Mouse (Mus musculus) gastrocnemius, adult 2 months (tissue): Measurements from ENCODE around the gene Majin. TPM values are rescaled to one million over a fixed set of nuclear protein-coding genes. Genes with fewer than 3 reads are reported as not detected.

ENCODE experiments used
- DNase-seq: peaks from one replicate; pipeline ENCODE4 v3.0.0; 2022
- H3K27ac ChIP-seq: fragments of 200-600 bp; 2 replicates; pipeline ENCODE4 v1.8.1; 2022; ENCODE audit warnings: mild to moderate bottlenecking
- H3K4me3 ChIP-seq: fragments of 200-600 bp; 2 replicates; pipeline ENCODE4 v1.8.1; 2022; ENCODE audit warnings: mild to moderate bottlenecking, moderate library complexity
- CTCF ChIP-seq: fragments of 200-600 bp; IDR thresholded peaks from 2 replicates; pipeline ENCODE4 v1.8.1; 2022; ENCODE audit warnings: antibody characterized with exemption, mild to moderate bottlenecking, moderate library complexity
- intact Hi-C: fragments of 180-260 bp; cut with DNase I; formaldehyde crosslinking; loops from one replicate; pipeline ENCODE4 v1.15.1; 2025
- microRNA-seq: library from miRNA; unstranded; fragments of <30 nt; microRNA quantifications from one replicate; pipeline ENCODE4 v1.2.0, GENCODE M21; 2021
- total RNA-seq, 2 experiments: library from RNA; stranded (reverse); gene quantifications; 2 replicates each; pipeline ENCODE4 v1.2.3; 2021

The Majin gene
- total RNA-seq, 2 experiments from 2014 or later, result not detected

DNA sequence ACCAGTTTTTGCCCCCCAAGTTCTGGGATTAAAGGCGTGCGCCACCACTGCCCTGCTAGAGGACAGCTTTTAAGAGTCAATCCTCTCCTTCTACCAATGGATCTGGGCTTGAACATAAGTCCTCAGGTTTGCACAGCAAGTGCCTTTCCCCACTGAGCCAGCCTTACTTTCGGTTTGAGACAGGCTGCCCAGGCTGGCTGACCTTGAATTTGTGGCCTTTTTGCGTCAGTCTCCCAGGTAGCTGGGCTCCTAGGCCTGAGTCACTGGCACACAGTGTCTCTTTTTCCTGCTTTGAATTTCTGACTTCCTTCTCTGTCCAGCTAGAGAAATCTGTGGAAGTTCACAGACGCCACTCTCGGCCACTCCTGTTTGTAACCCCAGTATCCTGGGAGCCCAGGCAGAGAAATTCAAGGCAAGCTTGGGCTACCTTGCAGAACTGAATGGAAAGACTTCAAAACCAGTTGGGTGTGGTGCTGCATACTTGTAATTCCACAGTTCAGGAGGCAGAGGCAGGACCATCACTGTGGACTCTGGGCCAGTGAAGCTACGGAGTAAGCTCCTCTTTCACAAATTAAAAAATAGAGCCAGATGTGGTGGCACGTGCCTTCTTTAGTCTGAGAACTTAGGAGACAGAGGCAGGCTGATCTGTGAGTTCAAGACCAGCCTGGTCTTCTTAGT is 85.7 kb downstream of the Majin start:
- intact Hi-C loops, result no loop called here
- no peak for DNase-seq
- H3K27ac ChIP-seq, result peak overlapping the region; percentile 38
- H3K4me3 ChIP-seq, result no peak overlapping the region
- TF ChIP-seq CTCF, result no peak

GRCm38 (mm10) chr19:6270661-6271060 is 86.5 kb downstream of the Majin start:
- H3K4me3 ChIP-seq, result no peak overlapping the region
- H3K27ac ChIP-seq, result no peak overlapping the region
- no peak for DNase-seq
- no peak for TF ChIP-seq CTCF
- intact Hi-C loops, result no loop called here

DNA sequence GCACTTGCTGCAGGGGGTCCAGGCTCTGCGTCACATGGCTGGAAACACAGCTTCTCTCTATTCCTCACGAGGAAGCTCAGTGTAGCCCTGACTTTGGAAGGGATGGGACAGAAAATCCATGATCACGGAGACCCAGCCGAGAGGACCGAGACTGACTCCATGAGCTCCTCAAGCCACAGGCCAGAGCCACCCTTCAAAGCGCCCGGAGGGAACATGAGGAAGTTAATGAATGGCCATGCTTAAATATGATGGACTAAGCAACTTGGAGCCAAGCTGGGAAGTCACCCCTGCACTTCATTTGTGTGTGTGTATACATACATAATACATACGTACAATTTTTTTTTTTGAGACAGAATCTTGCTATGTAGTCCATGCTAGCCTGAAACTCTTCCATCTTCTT is 87.0 kb downstream of the Majin start:
- DNase-seq, result no peak
- intact Hi-C loops, result no loop called here
- TF ChIP-seq CTCF, result no peak
- Histone ChIP-seq H3K27ac (0 out of 2 replicates have a peak overlapping the region, but pooled peaks have one; percentile 12), H3K4me3 (no peak overlapping the region)

DNA sequence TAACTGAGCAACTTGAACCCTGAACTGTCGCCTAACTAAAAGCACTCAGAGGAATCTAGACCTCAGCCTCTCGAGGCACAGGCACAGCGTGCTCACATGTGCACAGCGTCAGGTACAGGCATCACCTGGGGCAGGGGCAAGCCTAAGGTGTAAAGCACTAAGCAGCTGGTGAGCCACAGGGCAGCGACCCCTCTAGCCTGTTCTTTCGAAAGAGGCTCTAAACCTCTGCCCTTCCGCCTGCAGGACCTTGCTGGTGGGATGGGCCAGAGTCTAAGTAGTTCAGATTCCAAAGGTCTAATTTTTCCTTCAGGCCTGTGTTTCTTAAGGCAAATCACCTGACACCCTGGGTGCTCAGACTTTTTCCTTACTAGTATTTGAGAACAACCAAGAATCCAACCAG is 87.9 kb downstream of the Majin start:
- H3K4me3 ChIP-seq, result no peak overlapping the region
- H3K27ac ChIP-seq, result peak overlapping the region; percentile 81

GRCm38 (mm10) chr19:6272738-6273137 is 88.5 kb downstream of the Majin start:
- intact Hi-C loops, result no loop called here
- H3K4me3 ChIP-seq, result no peak overlapping the region
- no peak for DNase-seq
- peak overlapping the region; percentile 81 for H3K27ac ChIP-seq
- no peak for TF ChIP-seq CTCF

More for the DNA sequence above, 87.9 kb downstream of the Majin start:
- TF ChIP-seq CTCF, result no peak
- intact Hi-C loops, result no loop called here
- no peak for DNase-seq

DNA sequence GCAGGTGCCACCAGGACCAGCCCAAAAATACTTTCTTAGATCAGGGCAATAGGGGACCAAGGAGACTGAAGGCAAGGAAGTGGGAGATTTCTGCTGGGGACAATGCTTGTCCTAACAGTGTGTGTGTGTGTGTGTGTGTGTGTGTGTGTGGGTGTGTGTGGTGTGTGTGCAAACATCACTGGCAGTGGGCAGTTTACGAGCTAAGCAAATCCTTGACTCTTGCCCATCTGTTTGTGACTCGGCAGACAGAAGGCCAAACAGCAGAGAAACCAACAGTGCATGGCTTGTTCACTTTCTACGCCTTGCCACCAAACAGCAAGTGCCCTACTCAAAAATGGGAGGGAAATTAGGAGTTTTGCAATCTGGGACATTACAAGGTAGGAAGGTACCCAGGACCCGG is 89.4 kb downstream of the Majin start:
- Histone ChIP-seq H3K27ac (peak overlapping the region; percentile 81), H3K4me3 (no peak overlapping the region)
- intact Hi-C loops, result no loop called here
- no peak for TF ChIP-seq CTCF
- no peak for DNase-seq

Small RNA genes within 50 kb of the gene (microRNA-seq; reads per million reads assigned to microRNA genes)
- 126 reads per million, percentile 48 among the genes with 10 or more reads in this experiment for gene Mir192
- 76.6 reads per million, percentile 39 among the genes with 10 or more reads in this experiment for gene Mir194-2

Other genes with a start within 250 kb of the Majin start
- gene Pola2, start 220.2 kb upstream of the Majin start, total RNA-seq, result 1 to 10 TPM; 8.9 to 9.2 TPM
- not detected for gene Slc22a20, start 198.2 kb upstream of the Majin start, total RNA-seq
- gene Capn1, start 168.5 kb upstream of the Majin start, total RNA-seq, result 10 to 100 TPM; 87.0 to 93.7 TPM
- gene Syvn1, start 137.8 kb upstream of the Majin start, total RNA-seq, result 10 to 100 TPM; 17.1 to 20.6 TPM
- gene Mrpl49, start 126.6 kb upstream of the Majin start, total RNA-seq, result 10 to 100 TPM; 24.6 to 30.9 TPM
- 100 to 1,000 TPM; 410 to 473 TPM for gene Fau, start 126.5 kb upstream of the Majin start, total RNA-seq
- gene Znhit2, start 123.2 kb upstream of the Majin start, total RNA-seq, result 1 to 10 TPM; 8.3 to 8.5 TPM
- 1 to 10 TPM; 4.6 TPM for gene Tm7sf2, start 116.0 kb upstream of the Majin start, total RNA-seq
- 10 to 100 TPM; 20.6 to 23.9 TPM for gene Vps51, start 107.2 kb upstream of the Majin start, total RNA-seq
- gene Tmem262, start 104.4 kb upstream of the Majin start, total RNA-seq, result not detected
- not detected for gene Gm28374, start 102.1 kb upstream of the Majin start, total RNA-seq
- gene Zfpl1, start 99.4 kb upstream of the Majin start, total RNA-seq, result 10 to 100 TPM; 11.2 to 13.1 TPM
- gene Cdca5, start 99.4 kb upstream of the Majin start, total RNA-seq, result not detected
- gene AC131692.1, start 90.0 kb upstream of the Majin start, total RNA-seq, result not detected
- gene Naaladl1, start 78.6 kb upstream of the Majin start, total RNA-seq, result not detected
- gene Sac3d1, start 65.7 kb upstream of the Majin start, total RNA-seq, result 1 to 10 TPM; 9.2 to 9.3 TPM
- gene Snx15, start 56.1 kb upstream of the Majin start, total RNA-seq, result 10 to 100 TPM in 1 of 2 experiments, 1 to 10 TPM in 1; 9.0 to 10.0 TPM
- under 1 TPM; 0.23 to 0.75 TPM for gene Batf2, start 43.4 kb upstream of the Majin start, total RNA-seq
- 10 to 100 TPM; 57.5 to 70.8 TPM for gene Arl2, start 42.8 kb upstream of the Majin start, total RNA-seq
- not detected for gene Gpha2, start 42.0 kb downstream of the Majin start, total RNA-seq
- gene Ppp2r5b, start 51.5 kb downstream of the Majin start, total RNA-seq, result 10 to 100 TPM; 35.6 to 37.7 TPM
- gene Atg2a, start 57.3 kb downstream of the Majin start, total RNA-seq, result 10 to 100 TPM; 18.4 to 19.0 TPM
- 10 to 100 TPM; 28.4 to 32.3 TPM for gene Ehd1, start 92.3 kb downstream of the Majin start, total RNA-seq
- 1 to 10 TPM; 6.0 to 6.4 TPM for gene Cdc42bpg, start 122.1 kb downstream of the Majin start, total RNA-seq
- gene Men1, start 150.6 kb downstream of the Majin start, total RNA-seq, result 1 to 10 TPM; 7.0 to 7.8 TPM
- gene Map4k2, start 156.7 kb downstream of the Majin start, total RNA-seq, result 10 to 100 TPM; 13.1 to 14.2 TPM
- 10 to 100 TPM; 95.2 to 98.6 TPM for gene Sf1, start 179.3 kb downstream of the Majin start, total RNA-seq
- gene Pygm, start 200.0 kb downstream of the Majin start, total RNA-seq, result over 10,000 TPM in 1 of 2 experiments, 1,000 to 10,000 TPM in 1; 6,181 to 10,031 TPM
- gene Rasgrp2, start 215.0 kb downstream of the Majin start, total RNA-seq, result 10 to 100 TPM; 14.9 to 24.6 TPM
- gene Nrxn2, start 234.3 kb downstream of the Majin start, total RNA-seq, result 1 to 10 TPM in 1 of 2 experiments, under 1 TPM in 1; 0.77 to 2.0 TPM